Mouse (Mus musculus): ENCODE results near the gene Nubp2. TPM values are rescaled to one million over a fixed set of nuclear protein-coding genes. Genes with fewer than 3 reads are reported as not detected.

The Nubp2 gene
- total and polyA plus RNA-seq, 3 experiments, result 46.9 to 103 (median 92.9) TPM

- ATAC-seq (ENCODE audit: extremely low read depth, insufficient number of reproducible peaks, low FRiP score, poor library complexity, severe bottlenecking) (no peak), DNase-seq (ENCODE audit: low spot score) (no peak)
- Histone ChIP-seq H3K9me3 (replicated peaks) (no peaks in the 10 kb centered on the region), H3K27me3 (ENCODE audit: insufficient read depth, low read length) (no peaks in the 10 kb centered on the region), H3K4me1 (ENCODE audit: insufficient read depth, low read depth, low read length) (peaks cover 79% of the 10 kb centered on the region), H3K36me3 (replicated peaks) (peaks cover 93% of the 10 kb centered on the region), H3K4me3 (ENCODE audit: low read depth, low read length) (no peak overlapping the region)
- TF ChIP-seq TAL1 (conservative IDR thresholded peaks at IDR 0.05; ENCODE audit: low read depth, low read length) (no peak), GATA1 (IDR thresholded peaks at IDR 0.05; ENCODE audit: borderline replicate concordance, low read length) (no peak), POLR2AphosphoS5 (IDR thresholded peaks at IDR 0.05; ENCODE audit: insufficient replicate concordance, low read depth, low read length) (no peak), CTCF (IDR thresholded peaks at IDR 0.05; ENCODE audit: low read depth, low read length) (no peak), GATA2 (IDR thresholded peaks at IDR 0.05; ENCODE audit: borderline replicate concordance, low read depth, low read length) (no peak)
Measured at GRCm38 (mm10) chr17:24900014-24900413, 13.9 kb upstream of the Nubp2 start.

DNA sequence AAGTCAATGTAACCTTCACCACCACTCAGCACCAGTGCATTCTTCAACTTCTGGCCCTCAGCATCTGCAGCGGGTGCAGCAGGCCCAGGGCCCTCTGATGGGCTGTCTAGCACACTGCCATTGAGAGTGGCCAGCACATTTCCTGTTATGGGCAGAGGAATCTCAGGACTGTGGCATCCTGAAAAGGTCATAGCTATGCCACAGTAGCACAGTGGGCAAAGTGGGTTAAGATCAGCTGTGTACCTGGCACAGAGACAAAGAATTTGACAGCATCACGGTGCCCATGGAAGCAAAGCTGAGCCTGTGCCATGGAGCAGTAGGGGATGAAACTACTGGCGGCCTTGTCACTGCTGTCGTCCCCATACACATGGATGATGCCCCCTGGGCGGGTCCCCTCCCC is 13.0 kb upstream of the Nubp2 start:
- H3K36me3 ChIP-seq (replicated peaks), result peaks cover 89% of the 10 kb centered on the region
- no peak for DNase-seq (ENCODE audit: low spot score)
- peaks cover 76% of the 10 kb centered on the region for H3K4me1 ChIP-seq (ENCODE audit: insufficient read depth, low read depth, low read length)
- H3K9me3 ChIP-seq (replicated peaks), result no peaks in the 10 kb centered on the region
- no peak for ATAC-seq (ENCODE audit: extremely low read depth, insufficient number of reproducible peaks, low FRiP score, poor library complexity, severe bottlenecking)
- no peak overlapping the region for H3K4me3 ChIP-seq (ENCODE audit: low read depth, low read length)
- no peaks in the 10 kb centered on the region for H3K27me3 ChIP-seq (ENCODE audit: insufficient read depth, low read length)
- TF ChIP-seq POLR2AphosphoS5 (IDR thresholded peaks at IDR 0.05; ENCODE audit: insufficient replicate concordance, low read depth, low read length), result 0 out of 2 replicates have a peak, but pooled peaks have one; percentile 4
- TF ChIP-seq GATA2 (IDR thresholded peaks at IDR 0.05; ENCODE audit: borderline replicate concordance, low read depth, low read length), result no peak

DNA sequence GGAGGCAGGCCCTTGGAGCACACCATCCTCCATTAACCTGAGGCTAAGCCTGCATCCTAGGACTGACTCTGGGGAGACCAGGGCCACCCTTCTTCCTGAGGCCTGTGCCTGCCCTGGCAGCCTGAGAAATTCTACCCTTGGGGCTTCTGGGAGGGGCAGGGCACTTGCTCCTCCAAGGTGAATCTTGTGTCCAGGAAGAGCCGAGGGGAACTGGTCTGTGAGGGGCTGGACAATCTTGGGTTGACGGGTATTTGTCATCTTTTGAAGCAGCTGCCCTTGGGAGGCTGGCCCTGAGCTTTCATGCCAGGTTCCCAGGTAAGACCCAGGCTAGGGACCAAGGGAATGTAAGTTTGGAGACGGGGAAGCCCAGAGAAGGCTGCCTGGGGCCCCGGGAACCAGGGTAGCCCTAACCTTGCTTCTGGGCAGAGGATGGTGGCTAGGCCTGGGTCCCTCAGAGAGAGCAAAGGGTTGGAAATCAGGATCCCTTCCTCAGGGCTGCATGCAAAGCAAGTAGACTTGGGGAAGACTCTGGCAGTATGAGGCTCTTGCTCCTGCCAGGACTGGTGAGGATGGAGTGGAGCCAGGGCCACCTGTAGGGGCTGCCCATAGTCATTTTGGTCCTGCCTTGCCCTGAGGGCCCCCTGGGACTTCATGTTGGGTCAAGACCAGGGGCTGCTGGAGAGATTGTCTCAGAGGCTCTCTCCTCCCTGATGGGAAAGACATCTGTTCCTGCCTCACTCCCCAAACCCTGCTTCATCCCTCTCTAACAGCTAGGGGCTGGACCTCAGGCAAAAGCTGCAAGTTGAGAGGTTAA is 12.1 kb upstream of the Nubp2 start:
- TF ChIP-seq POLR2AphosphoS5 (IDR thresholded peaks at IDR 0.05; ENCODE audit: insufficient replicate concordance, low read depth, low read length) (0 out of 2 replicates have a peak, but pooled peaks have one; percentile 51), GATA1 (IDR thresholded peaks at IDR 0.05; ENCODE audit: borderline replicate concordance, low read length) (no peak)
- Histone ChIP-seq H3K36me3 (replicated peaks) (peaks cover 89% of the 10 kb centered on the region), H3K4me3 (ENCODE audit: low read depth, low read length) (peak overlapping the region; percentile 92; the same call in 1 of the 2 replicates)

GRCm38 (mm10) chr17:24897600-24897999 is 11.5 kb upstream of the Nubp2 start:
- ATAC-seq (ENCODE audit: extremely low read depth, insufficient number of reproducible peaks, low FRiP score, poor library complexity, severe bottlenecking), result no peak
- peaks cover 89% of the 10 kb centered on the region for H3K36me3 ChIP-seq (replicated peaks)
- peak overlapping the region; percentile 92; the same call in 1 of the 2 replicates for H3K4me3 ChIP-seq (ENCODE audit: low read depth, low read length)
- H3K9me3 ChIP-seq (replicated peaks), result no peaks in the 10 kb centered on the region
- DNase-seq (ENCODE audit: low spot score), result no peak
- TF ChIP-seq POLR2AphosphoS5 (IDR thresholded peaks at IDR 0.05; ENCODE audit: insufficient replicate concordance, low read depth, low read length) (no peak), TAL1 (conservative IDR thresholded peaks at IDR 0.05; ENCODE audit: low read depth, low read length) (no peak), GATA1 (IDR thresholded peaks at IDR 0.05; ENCODE audit: borderline replicate concordance, low read length) (no peak), GATA2 (IDR thresholded peaks at IDR 0.05; ENCODE audit: borderline replicate concordance, low read depth, low read length) (no peak), CTCF (IDR thresholded peaks at IDR 0.05; ENCODE audit: low read depth, low read length) (no peak)
- peaks cover 75% of the 10 kb centered on the region for H3K4me1 ChIP-seq (ENCODE audit: insufficient read depth, low read depth, low read length)
- H3K27me3 ChIP-seq (ENCODE audit: insufficient read depth, low read length), result no peaks in the 10 kb centered on the region

More for the DNA sequence above, 12.1 kb upstream of the Nubp2 start:
- no peak for DNase-seq (ENCODE audit: low spot score)
- Histone ChIP-seq H3K9me3 (replicated peaks) (no peaks in the 10 kb centered on the region), H3K4me1 (ENCODE audit: insufficient read depth, low read depth, low read length) (peaks cover 76% of the 10 kb centered on the region), H3K27me3 (ENCODE audit: insufficient read depth, low read length) (no peaks in the 10 kb centered on the region)
- no peak for ATAC-seq (ENCODE audit: extremely low read depth, insufficient number of reproducible peaks, low FRiP score, poor library complexity, severe bottlenecking)

GRCm38 (mm10) chr17:24896993-24897269 is 10.8 kb upstream of the Nubp2 start:
- H3K27me3 ChIP-seq (ENCODE audit: insufficient read depth, low read length), result no peaks in the 10 kb centered on the region
- no peaks in the 10 kb centered on the region for H3K9me3 ChIP-seq (replicated peaks)
- peak overlapping the region; percentile 92 for H3K4me3 ChIP-seq (ENCODE audit: low read depth, low read length)
- peaks cover 75% of the 10 kb centered on the region for H3K4me1 ChIP-seq (ENCODE audit: insufficient read depth, low read depth, low read length)
- no peak for DNase-seq (ENCODE audit: low spot score)
- no peak for ATAC-seq (ENCODE audit: extremely low read depth, insufficient number of reproducible peaks, low FRiP score, poor library complexity, severe bottlenecking)
- peaks cover 89% of the 10 kb centered on the region for H3K36me3 ChIP-seq (replicated peaks)
- TF ChIP-seq GATA2 (IDR thresholded peaks at IDR 0.05; ENCODE audit: borderline replicate concordance, low read depth, low read length) (no peak), GATA1 (IDR thresholded peaks at IDR 0.05; ENCODE audit: borderline replicate concordance, low read length) (no peak), CTCF (IDR thresholded peaks at IDR 0.05; ENCODE audit: low read depth, low read length) (no peak), TAL1 (conservative IDR thresholded peaks at IDR 0.05; ENCODE audit: low read depth, low read length) (no peak), POLR2AphosphoS5 (IDR thresholded peaks at IDR 0.05; ENCODE audit: insufficient replicate concordance, low read depth, low read length) (no peak)

- H3K36me3 ChIP-seq (replicated peaks), result peaks cover 86% of the 10 kb centered on the region
- DNase-seq (ENCODE audit: low spot score), result peak; percentile 86
Measured at GRCm38 (mm10) chr17:24896241-24896992, 10.3 kb upstream of the Nubp2 start, which contains the start of gene Nme3. Nme3 (plus strand) TSS chr17:24896500.

More at GRCm38 (mm10) chr17:24896241-24896992, 10.3 kb upstream of the Nubp2 start, which contains the start of gene Nme3:
- peak within 1 kb of the TSS; percentile 92 for H3K4me3 ChIP-seq (ENCODE audit: low read depth, low read length)
- no peaks in the 10 kb centered on the region for H3K9me3 ChIP-seq (replicated peaks)
- TF ChIP-seq POLR2AphosphoS5 (IDR thresholded peaks at IDR 0.05; ENCODE audit: insufficient replicate concordance, low read depth, low read length), result no peak
- no peak for TF ChIP-seq GATA2 (IDR thresholded peaks at IDR 0.05; ENCODE audit: borderline replicate concordance, low read depth, low read length)
- no peak for TF ChIP-seq GATA1 (IDR thresholded peaks at IDR 0.05; ENCODE audit: borderline replicate concordance, low read length)
- no peak for TF ChIP-seq TAL1 (conservative IDR thresholded peaks at IDR 0.05; ENCODE audit: low read depth, low read length)
- TF ChIP-seq CTCF (IDR thresholded peaks at IDR 0.05; ENCODE audit: low read depth, low read length), result no peak
- ATAC-seq (ENCODE audit: extremely low read depth, insufficient number of reproducible peaks, low FRiP score, poor library complexity, severe bottlenecking), result peak; percentile 37; the same call in 1 of the 2 replicates
- H3K27me3 ChIP-seq (ENCODE audit: insufficient read depth, low read length), result no peaks in the 10 kb centered on the region
- peaks cover 70% of the 10 kb centered on the region for H3K4me1 ChIP-seq (ENCODE audit: insufficient read depth, low read depth, low read length)
